Mouse (Mus musculus) gastrocnemius, adult 2 months (tissue): ENCODE measurements around the gene Tnfrsf23. TPM values are rescaled to one million over a fixed set of nuclear protein-coding genes. Genes with fewer than 3 reads are reported as not detected.
"Not testable (repeated sequence)": the region's sequence is repeated elsewhere in the genome, so short reads cannot be mapped to it uniquely, and the experiment has no call there.

Experiments
- DNase-seq: peaks from one replicate; pipeline ENCODE4 v3.0.0; 2022
- H3K27ac ChIP-seq: fragments of 200-600 bp; 2 replicates; pipeline ENCODE4 v1.8.1; 2022; ENCODE audit warnings: mild to moderate bottlenecking
- H3K4me3 ChIP-seq: fragments of 200-600 bp; 2 replicates; pipeline ENCODE4 v1.8.1; 2022; ENCODE audit warnings: mild to moderate bottlenecking, moderate library complexity
- CTCF ChIP-seq: fragments of 200-600 bp; IDR thresholded peaks from 2 replicates; pipeline ENCODE4 v1.8.1; 2022; ENCODE audit warnings: antibody characterized with exemption, mild to moderate bottlenecking, moderate library complexity
- intact Hi-C: fragments of 180-260 bp; cut with DNase I; formaldehyde crosslinking; loops from one replicate; pipeline ENCODE4 v1.15.1; 2025
- total RNA-seq, 2 experiments: library from RNA; stranded (reverse); gene quantifications; 2 replicates each; pipeline ENCODE4 v1.2.3; 2021

The Tnfrsf23 gene
- total RNA-seq, 2 experiments from 2014 or later, result 3.0 to 4.1 TPM

DNA sequence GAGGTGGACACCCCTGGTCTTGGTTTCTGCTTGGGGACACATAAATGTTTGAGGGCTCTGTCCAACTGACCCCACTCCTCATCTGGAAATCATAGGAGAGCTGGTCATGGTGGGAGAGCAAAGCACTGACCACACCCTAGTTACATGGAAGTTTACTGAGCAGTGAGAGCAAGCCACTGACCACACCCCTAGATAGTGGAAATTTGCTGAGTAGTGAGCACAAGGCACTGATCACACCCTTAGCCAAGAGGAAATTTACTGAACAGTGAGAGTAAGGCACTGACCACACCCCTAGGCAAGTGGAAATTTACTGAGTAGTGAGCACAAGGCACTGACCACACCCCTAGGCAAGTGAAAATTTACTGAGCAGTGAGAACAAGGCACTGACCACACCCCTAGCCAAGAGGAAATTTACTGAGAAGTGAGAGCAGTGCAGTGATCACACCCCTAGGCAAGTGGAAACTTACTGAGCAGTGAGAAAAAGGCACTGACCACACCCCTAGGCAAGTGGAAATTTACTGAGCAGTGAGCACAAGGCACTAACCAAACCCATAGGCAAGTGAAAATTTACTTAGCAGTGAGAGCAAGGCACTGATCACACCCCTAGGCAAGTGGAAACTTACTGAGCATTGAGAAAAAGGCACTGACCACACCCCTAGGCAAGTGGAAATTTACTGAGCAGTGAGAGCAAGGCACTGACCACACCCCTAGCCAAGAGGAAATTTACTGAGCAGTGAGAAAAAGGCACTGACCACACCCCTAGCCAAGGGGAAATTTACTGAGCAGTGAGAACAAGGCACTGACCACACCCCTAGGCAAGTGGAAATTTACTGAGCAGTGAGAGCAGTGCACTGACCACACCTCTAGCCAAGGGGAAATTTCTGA lies 19.0 kb downstream of the Tnfrsf23 start:
- TF ChIP-seq CTCF, result no peak
- intact Hi-C loops, result no loop called here
- DNase-seq, result no peak
- no peak overlapping the region for H3K4me3 ChIP-seq
- H3K27ac ChIP-seq, result no peak overlapping the region

DNA sequence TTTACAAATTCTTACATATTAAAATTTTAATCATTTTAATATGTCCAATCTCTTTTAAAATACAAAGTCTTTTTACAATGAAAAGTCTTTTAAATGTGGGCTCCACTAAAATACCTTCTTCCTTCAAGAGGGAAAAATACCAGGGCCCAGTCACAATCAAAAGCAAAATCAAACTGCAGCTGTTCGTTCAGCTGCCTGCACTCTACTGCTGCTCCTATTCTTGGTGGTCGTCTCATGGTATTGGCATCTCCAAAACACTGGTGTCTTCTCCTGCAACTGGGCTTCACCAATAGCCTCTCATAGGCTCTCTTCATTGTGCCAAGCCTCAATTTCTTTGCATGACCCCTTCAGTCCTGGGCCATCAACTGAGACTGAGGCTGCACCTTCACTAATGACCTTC lies 22.2 kb downstream of the Tnfrsf23 start:
- no peak for DNase-seq
- intact Hi-C loops, result no loop called here
- no peak for TF ChIP-seq CTCF

DNA sequence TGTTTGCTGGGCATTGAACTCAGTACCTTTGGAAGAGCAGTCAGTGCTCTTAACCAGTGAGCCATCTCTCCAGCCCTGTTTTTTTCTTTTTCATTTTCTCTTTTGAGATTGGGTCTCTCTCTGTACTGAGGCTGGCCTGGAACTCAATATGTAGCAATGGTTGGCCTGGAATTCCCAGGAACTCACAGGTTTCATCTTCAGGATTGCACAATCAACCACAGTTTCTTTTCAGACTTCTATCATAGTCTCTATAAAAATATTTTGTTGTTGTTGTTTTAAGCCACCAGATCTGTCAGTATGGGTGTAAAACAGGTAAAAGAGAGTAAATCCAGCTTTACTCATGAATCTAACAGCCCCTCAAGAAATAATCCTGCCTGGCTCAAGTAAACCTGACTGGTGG lies 24.9 kb downstream of the Tnfrsf23 start:
- no peak for DNase-seq
- Histone ChIP-seq H3K4me3 (no peak overlapping the region), H3K27ac (peak overlapping the region; percentile 31; the same call in 1 of the 2 replicates)
- no peak for TF ChIP-seq CTCF
- intact Hi-C loops, result no loop called here

More for the DNA sequence above, 22.2 kb downstream of the Tnfrsf23 start:
- no peak overlapping the region for H3K4me3 ChIP-seq
- peak overlapping the region; percentile 51 for H3K27ac ChIP-seq

DNA sequence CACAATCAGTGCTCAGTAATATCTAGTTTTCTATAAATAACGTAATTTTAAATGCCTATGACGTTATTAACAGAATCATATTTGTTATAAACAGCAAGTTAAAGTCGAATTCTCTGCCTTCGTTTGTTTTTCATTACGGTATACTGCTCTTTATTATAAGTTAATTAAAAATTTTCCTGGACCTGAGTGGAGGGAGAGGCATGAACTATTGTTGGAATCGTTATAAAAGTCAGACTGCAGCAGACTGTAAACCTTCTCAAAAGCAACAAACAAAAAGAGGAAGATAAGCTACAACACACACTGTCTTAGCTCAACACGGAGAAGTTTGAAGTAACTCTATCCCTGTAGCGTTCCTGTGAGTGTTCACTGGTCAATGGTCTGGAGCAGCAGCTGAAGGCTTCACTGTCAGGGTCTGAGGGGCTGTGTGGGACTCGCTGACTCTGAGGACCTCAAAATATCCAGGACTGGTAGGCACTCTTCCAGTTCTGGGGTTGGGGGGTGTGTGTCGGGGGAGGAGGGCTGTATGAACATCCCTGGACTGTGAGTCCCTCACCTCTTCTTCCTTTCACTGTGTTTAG lies 35.8 kb downstream of the Tnfrsf23 start:
- H3K4me3 ChIP-seq, result peak overlapping the region; percentile 82
- intact Hi-C loops, DNase-seq, H3K27ac ChIP-seq: not testable (repeated sequence)

DNA sequence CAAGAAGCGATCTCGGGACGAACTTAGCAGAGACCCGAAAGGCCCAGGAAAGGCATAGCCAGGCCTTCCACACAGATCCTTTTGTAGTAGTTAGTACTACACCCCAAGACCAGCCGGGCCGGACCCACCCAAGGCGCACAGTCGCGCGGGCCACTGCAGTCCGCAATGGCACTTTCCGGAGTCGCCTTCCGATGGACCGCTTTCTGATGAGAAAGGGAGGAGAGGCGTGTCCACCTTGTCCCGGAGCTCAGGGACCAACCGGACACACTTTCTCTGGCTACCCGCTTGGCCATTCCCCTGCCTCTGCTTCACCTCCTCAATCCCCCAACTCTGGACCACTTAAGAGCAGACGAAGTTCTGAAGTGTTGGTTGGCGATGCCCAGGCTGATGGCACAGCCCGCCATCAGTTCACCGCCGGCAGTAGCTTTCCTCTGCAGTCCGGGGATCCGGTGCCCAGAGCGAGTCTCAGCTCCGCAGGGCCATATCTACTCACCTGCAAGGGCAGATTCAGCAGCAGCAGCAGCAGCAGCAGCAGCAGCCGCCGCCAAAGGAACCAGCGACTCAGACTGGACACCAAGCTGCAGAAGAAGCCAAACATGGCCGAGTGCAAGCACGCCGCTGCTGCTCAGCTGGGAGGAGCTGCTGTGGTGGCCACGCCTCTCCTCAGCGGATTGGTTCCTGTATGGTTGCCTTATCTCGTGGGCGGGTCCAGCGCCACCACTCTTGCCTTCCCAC lies 36.5 kb downstream of the Tnfrsf23 start, which contains the start of gene Tnfrsf22:
Gene Tnfrsf22, minus strand, starts transcription at position 628 of the 735 bp plus-strand sequence.
- DNase-seq, result peak; percentile 85
- Histone ChIP-seq H3K27ac (peak within 1 kb of the TSS; percentile 61), H3K4me3 (peak within 1 kb of the TSS; percentile 82)
- intact Hi-C loops, result no loop called here
- TF ChIP-seq CTCF, result no peak

DNA sequence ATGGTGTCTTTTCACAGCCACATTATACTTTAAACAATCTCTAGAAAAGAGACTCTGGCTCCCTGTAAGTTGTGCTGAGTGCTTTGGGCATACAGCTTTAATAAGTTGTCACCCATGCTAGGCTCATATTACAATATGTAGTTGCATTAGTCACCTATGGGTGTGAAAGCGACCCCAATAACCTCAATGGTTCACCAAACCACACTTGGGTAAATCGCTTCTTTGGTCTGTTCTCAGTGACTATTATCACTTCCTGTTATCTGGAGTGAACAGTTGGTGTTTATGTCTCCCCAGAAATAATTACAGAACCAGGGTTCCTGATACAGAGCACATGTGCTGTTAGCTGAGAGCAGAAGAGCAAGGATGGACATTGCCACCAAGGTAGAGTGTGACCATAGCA lies 41.7 kb downstream of the Tnfrsf23 start:
- intact Hi-C loops, result loop anchor here (2.0 kb wide), 1 partner anchor 37 kb away; no protein-coding TSS in a partner anchor
- not testable (repeated sequence) for DNase-seq, H3K4me3 ChIP-seq, H3K27ac ChIP-seq

DNA sequence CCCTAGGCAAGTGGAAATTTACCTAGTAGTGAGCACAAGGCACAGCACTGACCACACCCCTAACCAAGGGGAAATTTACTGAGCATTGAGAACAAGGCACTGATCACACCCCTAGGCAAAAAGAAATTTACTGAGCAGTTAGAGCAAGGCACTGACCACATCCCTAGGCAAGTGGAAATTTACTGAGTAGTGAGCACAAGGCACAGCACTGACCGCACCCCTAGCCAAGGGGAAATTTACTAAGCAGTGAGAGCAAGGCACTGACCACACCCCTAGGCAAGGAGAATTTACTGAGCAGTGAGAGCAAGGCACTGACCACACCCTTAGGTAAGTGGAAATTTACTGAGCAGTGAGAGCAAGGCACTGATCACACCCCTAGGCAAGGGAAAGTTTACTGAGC lies 49.0 kb downstream of the Tnfrsf23 start:
- intact Hi-C loops, result no loop called here
- Histone ChIP-seq H3K27ac (no peak overlapping the region), H3K4me3 (no peak overlapping the region)
- TF ChIP-seq CTCF, result no peak
- no peak for DNase-seq

DNA sequence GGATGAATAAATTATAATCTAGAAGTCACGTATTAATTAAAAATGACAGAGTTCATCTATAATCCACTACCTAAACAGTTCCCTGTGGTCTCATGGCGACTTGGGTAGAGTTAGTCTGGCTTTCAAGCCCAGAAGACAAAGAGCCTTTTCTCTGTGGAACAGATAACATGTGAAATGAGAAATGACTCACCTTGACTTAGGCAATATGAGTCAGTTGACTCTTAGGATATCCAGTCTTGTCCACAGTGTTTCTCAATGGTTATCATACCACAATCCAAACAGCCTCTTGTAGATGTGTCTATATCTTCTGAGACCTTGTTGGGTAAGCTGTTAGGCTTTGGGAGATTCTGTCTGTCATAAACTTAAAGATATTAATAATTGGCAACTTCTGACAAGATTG lies 54.2 kb downstream of the Tnfrsf23 start:
- intact Hi-C loops, result no loop called here
- DNase-seq, result no peak

DNA sequence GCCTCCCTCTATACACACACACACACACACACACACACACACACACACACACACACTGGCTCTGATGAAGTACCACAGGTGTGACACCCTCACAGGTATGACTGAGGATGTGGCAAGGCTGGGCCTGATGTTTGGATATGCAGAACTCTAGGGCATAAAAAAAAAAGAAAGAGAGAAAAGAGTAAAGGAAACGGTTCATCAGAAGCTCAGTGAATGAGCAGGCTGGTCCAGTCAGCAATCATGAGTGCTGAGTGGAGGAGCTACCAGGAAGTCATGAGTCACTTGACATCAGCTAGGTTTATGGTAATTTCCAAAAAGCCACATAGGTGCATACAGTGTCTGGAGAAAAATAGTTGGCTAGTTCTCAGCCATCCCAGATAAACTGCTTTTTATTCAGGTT lies 56.2 kb downstream of the Tnfrsf23 start:
- no peak for DNase-seq
- TF ChIP-seq CTCF, result no peak
- no peak overlapping the region for H3K27ac ChIP-seq
- H3K4me3 ChIP-seq, result no peak overlapping the region
- intact Hi-C loops, result no loop called here

More for the DNA sequence above, 54.2 kb downstream of the Tnfrsf23 start:
- Histone ChIP-seq H3K27ac (no peak overlapping the region), H3K4me3 (no peak overlapping the region)
- no peak for TF ChIP-seq CTCF

DNA sequence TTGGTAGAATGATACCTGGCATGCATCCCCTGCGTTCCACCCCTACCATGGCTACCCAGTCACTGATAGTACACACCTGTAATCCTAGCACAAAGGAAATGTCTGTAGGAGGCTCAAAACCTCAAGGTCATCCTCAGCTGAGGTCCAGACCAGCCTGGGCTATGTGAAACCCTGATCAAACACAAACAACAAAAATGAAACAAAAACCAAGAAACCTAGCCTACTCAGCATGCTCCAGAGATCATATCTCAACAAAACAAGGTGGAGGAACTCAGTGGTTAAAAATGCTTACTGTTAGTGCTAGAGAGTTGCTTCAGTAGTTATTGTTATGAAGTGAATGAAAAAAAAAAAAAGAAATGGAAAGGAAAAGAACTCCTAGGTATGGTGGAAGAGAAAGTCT lies 57.1 kb downstream of the Tnfrsf23 start, which contains the start of gene Tnfrsf26:
Gene Tnfrsf26, minus strand, starts transcription at position 183 of the 400 bp plus-strand sequence.
- no peak for TF ChIP-seq CTCF
- DNase-seq, result no peak
- H3K4me3 ChIP-seq, result peak within 1 kb of the TSS; percentile 57
- intact Hi-C loops, result no loop called here
- H3K27ac ChIP-seq, result peak within 1 kb of the TSS; percentile 41

DNA sequence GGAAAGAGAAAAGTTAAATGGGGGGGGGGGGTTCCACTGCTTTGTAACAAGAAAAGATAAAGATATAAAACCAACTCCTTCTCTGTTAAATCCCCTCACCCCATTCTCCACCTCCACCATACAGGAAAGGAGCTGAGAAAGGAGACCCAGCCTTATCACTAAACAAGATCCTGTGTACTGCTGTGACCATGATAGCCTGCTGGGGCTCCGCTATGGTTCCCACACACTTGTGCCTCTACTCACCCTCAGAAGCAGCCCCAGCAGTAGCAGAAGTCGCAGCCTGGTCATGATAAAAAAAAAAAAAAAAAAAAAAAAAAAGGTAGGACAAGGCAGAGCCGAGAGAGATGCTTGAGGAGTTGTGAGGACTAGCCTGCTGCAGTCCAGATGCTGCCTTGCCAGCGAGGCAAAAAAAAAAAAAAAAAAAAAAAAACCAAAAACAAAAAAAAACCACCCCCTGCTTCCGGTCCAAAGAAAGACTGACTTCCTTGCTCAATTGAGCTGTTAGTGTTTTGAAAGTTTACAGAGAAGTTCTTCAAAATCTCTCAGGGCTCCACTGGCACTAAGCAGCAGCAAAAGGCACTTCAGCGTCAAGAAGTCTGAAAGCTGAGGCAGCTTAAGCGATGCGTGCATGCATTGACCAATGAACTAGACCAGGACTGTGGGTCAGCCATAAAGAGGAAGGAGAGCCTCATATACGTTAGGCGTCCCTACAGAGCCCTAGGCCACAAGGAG lies 58.0 kb downstream of the Tnfrsf23 start:
- DNase-seq, result no peak
- peak overlapping the region; percentile 57 for H3K4me3 ChIP-seq
- no peak for TF ChIP-seq CTCF
- intact Hi-C loops, result no loop called here
- H3K27ac ChIP-seq, result peak overlapping the region; percentile 41

DNA sequence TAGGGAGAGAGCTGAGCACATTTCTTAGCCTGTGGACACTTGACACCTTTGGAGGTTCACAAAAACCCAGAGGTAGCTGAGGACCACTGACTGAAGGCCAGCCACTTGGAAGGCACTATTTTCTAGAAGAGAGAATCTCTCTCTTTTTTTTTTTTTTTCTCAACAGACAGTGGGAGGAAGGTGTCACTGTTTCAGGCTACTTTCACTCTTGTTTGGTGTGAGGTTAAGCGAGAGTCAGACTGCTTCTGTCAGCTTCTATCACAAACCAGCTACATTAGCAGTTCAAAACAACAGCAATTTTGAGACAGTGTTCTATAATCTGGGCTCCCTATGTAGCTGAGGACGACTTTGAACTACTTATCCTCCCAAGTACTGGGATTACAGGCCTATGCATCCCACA lies 59.5 kb downstream of the Tnfrsf23 start:
- no peak for TF ChIP-seq CTCF
- H3K4me3 ChIP-seq, result peak overlapping the region; percentile 13; the same call in 1 of the 2 replicates
- DNase-seq, result no peak
- 0 out of 2 replicates have a peak overlapping the region, but pooled peaks have one; percentile 35 for H3K27ac ChIP-seq
- intact Hi-C loops, result no loop called here
